Mouse (Mus musculus) bone marrow macrophage, adult 2 months (primary cell): ENCODE data around the gene Tspan32.

Experiments used
- CTCF ChIP-seq: IDR thresholded peaks from 2 replicates; pipeline ENCODE4 v1.5.1; 2012; ENCODE audit warnings: low read depth, mild to moderate bottlenecking, low read length, moderate library complexity
- POLR2A ChIP-seq: IDR thresholded peaks from 2 replicates; pipeline ENCODE4 v1.6.1; 2012; ENCODE audit warnings: mild to moderate bottlenecking, low read depth, low read length, borderline replicate concordance

DNA sequence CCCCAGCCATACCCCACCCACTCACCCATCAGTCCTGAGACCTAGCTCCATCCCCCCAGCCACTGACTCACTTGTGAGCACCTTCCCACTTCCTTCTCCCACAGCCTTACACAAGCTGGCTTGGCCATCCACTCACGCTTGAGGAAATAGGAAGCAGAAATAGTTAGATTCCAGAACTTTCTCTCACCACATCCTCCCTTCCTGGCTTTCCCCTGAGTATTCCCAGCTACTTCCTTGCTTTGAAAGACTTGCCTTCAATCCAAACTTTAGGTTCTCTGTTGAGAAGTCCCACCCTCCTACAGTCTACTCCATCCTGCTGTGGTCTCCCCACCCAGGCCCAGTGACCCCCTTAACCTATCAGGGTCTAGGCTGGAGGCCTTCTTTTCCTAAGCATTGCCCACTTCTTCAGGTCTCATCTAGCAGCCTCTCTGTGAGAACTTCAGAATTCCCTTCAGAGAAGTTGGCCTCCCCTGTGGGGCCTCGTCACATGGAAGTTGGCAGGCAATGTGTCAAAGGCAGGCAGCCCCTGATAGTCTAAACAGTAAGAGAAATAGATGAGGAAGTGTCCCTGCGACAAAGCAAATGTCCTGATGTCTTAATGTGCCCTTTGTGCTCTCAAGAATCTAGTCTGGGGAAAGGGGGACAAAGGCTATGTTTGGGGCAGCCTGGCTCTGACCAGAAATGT, 36.4 kb downstream of the Tspan32 start:
- TF ChIP-seq POLR2A: no peak
- TF ChIP-seq CTCF: no peak
